Mouse (Mus musculus): ENCODE measurements at regions not wholly inside any gene's neighbourhood (a gene's known extent, or its start where the extent isn't known, plus 50 kb on each side); places are given as distances from the start of the nearest gene placed in this dataset.
A peak's percentile ranks its signal among the peaks of the same experiment; 100 is the strongest.

GRCm38 (mm10) chr12:14415543-14416181, 263.8 kb upstream of the Fam84a start:
- no peak for DNase-seq

GRCm38 (mm10) chr12:14411102-14411501, 259.2 kb upstream of the Fam84a start:
- no peak for DNase-seq

- DNase-seq = no peak
Observed at GRCm38 (mm10) chr12:14405796-14406195, 253.9 kb upstream of the Fam84a start.

- no peak for DNase-seq
Observed at GRCm38 (mm10) chr12:14376211-14376610, 224.4 kb upstream of the Fam84a start.

GRCm38 (mm10) chr12:14338244-14338799, 186.5 kb upstream of the Fam84a start:
- DNase-seq = no peak

GRCm38 (mm10) chr12:14337813-14338212, 186.0 kb upstream of the Fam84a start:
- DNase-seq = no peak

GRCm38 (mm10) chr12:14318693-14319092, 166.8 kb upstream of the Fam84a start:
- DNase-seq = no peak

GRCm38 (mm10) chr12:14316392-14316791, 164.5 kb upstream of the Fam84a start:
- DNase-seq = no peak

GRCm38 (mm10) chr12:14315780-14316179, 163.9 kb upstream of the Fam84a start:
- peak; percentile 5 to 8 for DNase-seq

GRCm38 (mm10) chr12:14302366-14302930, 150.6 kb upstream of the Fam84a start:
- DNase-seq = no peak

- no peak for DNase-seq
Observed at GRCm38 (mm10) chr12:14301676-14302365, 150.0 kb upstream of the Fam84a start.

GRCm38 (mm10) chr12:14292083-14292482, 140.2 kb upstream of the Fam84a start:
- DNase-seq = no peak

GRCm38 (mm10) chr12:14287657-14288056, 135.8 kb upstream of the Fam84a start:
- DNase-seq = no peak

- DNase-seq = peak in 1 of 2 experiments; percentile 9
Observed at GRCm38 (mm10) chr12:14286676-14287075, 134.8 kb upstream of the Fam84a start.

- DNase-seq = peak; percentile 83 to 86
Observed at GRCm38 (mm10) chr12:14285870-14286535, 134.1 kb upstream of the Fam84a start.

- no peak for DNase-seq
Observed at GRCm38 (mm10) chr12:14283106-14283692, 131.3 kb upstream of the Fam84a start.

GRCm38 (mm10) chr12:14275265-14275664, 123.4 kb upstream of the Fam84a start:
- no peak for DNase-seq

- DNase-seq = no peak
Observed at GRCm38 (mm10) chr12:14274796-14275195, 122.9 kb upstream of the Fam84a start.

GRCm38 (mm10) chr12:14271216-14271615, 119.4 kb upstream of the Fam84a start:
- no peak for DNase-seq

- DNase-seq = no peak
Observed at GRCm38 (mm10) chr12:14261102-14261501, 109.2 kb upstream of the Fam84a start.

GRCm38 (mm10) chr12:14260288-14260687, 108.4 kb upstream of the Fam84a start:
- no peak for DNase-seq

GRCm38 (mm10) chr12:14253336-14253735, 101.5 kb upstream of the Fam84a start:
- DNase-seq = no peak

- DNase-seq = no peak
Observed at GRCm38 (mm10) chr12:14250124-14250523, 98.3 kb upstream of the Fam84a start.
